Mouse (Mus musculus) MN1 (cell line): ENCODE data around the gene AA467197.
A peak's percentile ranks its signal among the peaks of the same experiment; 100 is the strongest.

Source experiments
- DNase-seq: peaks from one replicate; pipeline ENCODE4 v3.0.0-alpha.2; 2016; ENCODE audit warnings: low spot score

AA467197 gene

GRCm38 (mm10) chr2:122638673-122639072 is 1.9 kb downstream of the AA467197 start:
- DNase-seq: no peak

- no peak for DNase-seq
Measured at GRCm38 (mm10) chr2:122652096-122653084, 15.6 kb downstream of the AA467197 start.

GRCm38 (mm10) chr2:122656052-122656451 is 19.3 kb downstream of the AA467197 start:
- DNase-seq: no peak

GRCm38 (mm10) chr2:122656767-122657166 is 20.0 kb downstream of the AA467197 start:
- no peak for DNase-seq

- no peak for DNase-seq
Measured at GRCm38 (mm10) chr2:122657707-122658524, 21.1 kb downstream of the AA467197 start.

GRCm38 (mm10) chr2:122659825-122660224 is 23.0 kb downstream of the AA467197 start:
- DNase-seq: no peak

GRCm38 (mm10) chr2:122665253-122665972 is 28.6 kb downstream of the AA467197 start:
- DNase-seq: peak; percentile 10

- DNase-seq: peak; percentile 64
Measured at GRCm38 (mm10) chr2:122665973-122666875, 29.4 kb downstream of the AA467197 start.

GRCm38 (mm10) chr2:122667856-122668255 is 31.1 kb downstream of the AA467197 start:
- DNase-seq: peak; percentile 36

- no peak for DNase-seq
Measured at GRCm38 (mm10) chr2:122671714-122672113, 34.9 kb downstream of the AA467197 start.

GRCm38 (mm10) chr2:122672841-122673240 is 36.1 kb downstream of the AA467197 start:
- DNase-seq: no peak

- no peak for DNase-seq
Measured at GRCm38 (mm10) chr2:122675126-122675525, 38.3 kb downstream of the AA467197 start.

GRCm38 (mm10) chr2:122681379-122682137 is 44.8 kb downstream of the AA467197 start:
- DNase-seq: peak; percentile 44

- DNase-seq: no peak
Measured at GRCm38 (mm10) chr2:122682520-122682919, 45.7 kb downstream of the AA467197 start.

GRCm38 (mm10) chr2:122683641-122684040 is 46.9 kb downstream of the AA467197 start:
- DNase-seq: no peak

GRCm38 (mm10) chr2:122686665-122687064 is 49.9 kb downstream of the AA467197 start:
- DNase-seq: no peak
